Mouse (Mus musculus): ENCODE results near the gene B4galnt2.
"Not testable (repeated sequence)": the region's sequence is repeated elsewhere in the genome, so short reads cannot be mapped to it uniquely, and the experiment has no call there.

Gene B4galnt2

GRCm38 (mm10) chr11:95914571-95914991 lies at the start of gene B4galnt2:
B4galnt2 (minus strand) TSS chr11:95914891.
- DNase-seq: no peak

DNA sequence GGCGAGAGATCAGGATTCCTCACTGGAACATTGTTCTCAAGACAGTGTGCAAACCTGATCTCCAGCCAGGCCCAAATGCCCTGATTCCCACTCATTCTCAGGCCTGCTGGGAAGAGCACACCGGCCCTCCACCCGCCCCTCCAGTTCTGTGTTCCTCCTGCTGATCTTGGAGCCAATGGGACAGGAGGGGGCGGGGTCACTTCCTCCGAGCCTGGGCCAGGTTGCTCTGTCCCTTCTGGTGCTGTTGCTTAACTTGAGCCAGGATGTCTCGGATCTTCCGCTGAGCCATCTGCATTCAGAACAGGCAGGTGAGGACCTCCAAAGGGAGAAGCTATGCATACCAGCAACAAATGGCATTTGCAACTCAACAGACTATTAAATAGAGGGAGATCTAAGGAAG lies 48.6 kb upstream of the B4galnt2 start:
- no peak for DNase-seq

DNA sequence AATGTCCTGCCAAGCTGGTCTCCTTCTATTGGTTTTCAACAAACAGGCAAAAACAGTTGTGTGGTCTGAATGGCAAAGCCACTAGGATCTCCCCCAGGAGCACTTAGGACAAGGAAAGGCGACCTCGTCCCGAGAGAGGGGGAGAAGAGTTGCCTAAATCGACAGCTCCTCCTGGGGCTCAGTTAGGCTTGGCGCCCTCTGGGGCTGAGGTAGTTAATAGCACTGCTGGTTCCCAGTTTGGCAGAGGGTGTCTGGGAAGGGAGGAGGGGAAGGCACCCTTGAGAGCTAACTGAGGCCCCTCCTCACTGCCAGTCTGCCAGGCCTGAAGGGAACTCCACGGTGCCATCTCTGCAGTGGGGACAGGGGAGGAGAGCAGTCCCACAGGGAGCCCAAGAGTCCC lies 44.5 kb upstream of the B4galnt2 start:
- DNase-seq: no peak

GRCm38 (mm10) chr11:95958251-95958650 lies 43.6 kb upstream of the B4galnt2 start:
- DNase-seq: no peak

DNA sequence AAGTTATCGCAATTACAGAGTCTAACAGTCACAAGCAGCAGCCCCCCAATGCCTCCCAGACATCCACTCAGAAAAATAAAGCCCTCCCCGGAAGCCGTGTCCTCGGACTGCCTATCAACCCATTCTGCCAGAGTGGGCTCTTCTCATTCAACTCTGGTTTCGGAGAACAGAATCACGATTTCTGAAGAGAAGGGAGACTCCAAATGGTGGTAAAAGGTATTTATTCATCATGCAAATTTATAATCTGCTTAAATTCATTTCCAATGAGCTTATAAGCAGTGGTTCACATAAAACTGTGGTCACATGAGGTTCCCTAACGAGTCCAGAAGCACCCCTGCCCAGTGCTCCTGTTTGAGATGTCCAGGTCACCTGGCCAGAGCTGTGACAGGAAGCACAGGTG lies 42.7 kb upstream of the B4galnt2 start:
- no peak for DNase-seq

- no peak for DNase-seq
Measured at GRCm38 (mm10) chr11:95953313-95953712, 38.6 kb upstream of the B4galnt2 start.

- no peak for DNase-seq
Measured at GRCm38 (mm10) chr11:95945838-95946472, 31.3 kb upstream of the B4galnt2 start.

DNA sequence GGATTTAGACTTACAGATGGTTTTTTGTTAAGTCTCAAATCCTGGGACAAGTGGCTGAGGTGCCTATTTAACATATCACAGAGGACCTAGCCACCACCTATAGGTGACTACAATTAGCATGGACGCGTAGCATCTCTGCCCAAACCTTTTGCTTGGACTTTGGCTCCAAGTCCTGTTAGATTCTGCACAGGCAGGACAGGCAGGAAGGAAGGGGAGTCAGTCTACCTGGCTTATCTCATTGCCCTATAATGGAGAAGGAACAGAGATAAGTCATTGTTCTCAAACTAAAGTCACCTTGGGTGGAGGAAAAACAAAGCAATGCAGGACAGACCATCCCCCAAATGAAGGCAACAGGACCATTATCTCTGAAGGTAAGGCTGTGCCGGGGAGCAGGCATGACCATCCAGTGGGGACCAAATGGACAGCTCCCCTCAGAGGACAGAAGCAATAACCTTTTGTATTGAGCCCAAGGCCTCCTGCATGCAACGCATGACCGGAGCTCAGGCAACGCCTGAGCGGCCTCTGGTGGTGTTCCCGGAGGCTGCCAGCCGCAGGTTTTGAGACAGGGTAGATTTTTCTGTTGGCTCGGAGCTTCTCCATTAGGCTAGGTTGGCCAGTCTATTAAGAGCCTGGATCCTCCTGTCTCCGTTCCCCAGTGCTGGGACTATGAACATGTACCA lies 25.3 kb upstream of the B4galnt2 start:
- no peak for DNase-seq

GRCm38 (mm10) chr11:95936409-95936808 lies 21.7 kb upstream of the B4galnt2 start:
- no peak for DNase-seq

GRCm38 (mm10) chr11:95932168-95932567 lies 17.5 kb upstream of the B4galnt2 start:
- DNase-seq: not testable (repeated sequence)

- no peak for DNase-seq
Measured at GRCm38 (mm10) chr11:95926398-95926797, 11.7 kb upstream of the B4galnt2 start.

GRCm38 (mm10) chr11:95925976-95926375 lies 11.3 kb upstream of the B4galnt2 start:
- DNase-seq: no peak

GRCm38 (mm10) chr11:95924215-95924614 lies 9.5 kb upstream of the B4galnt2 start:
- no peak for DNase-seq

DNA sequence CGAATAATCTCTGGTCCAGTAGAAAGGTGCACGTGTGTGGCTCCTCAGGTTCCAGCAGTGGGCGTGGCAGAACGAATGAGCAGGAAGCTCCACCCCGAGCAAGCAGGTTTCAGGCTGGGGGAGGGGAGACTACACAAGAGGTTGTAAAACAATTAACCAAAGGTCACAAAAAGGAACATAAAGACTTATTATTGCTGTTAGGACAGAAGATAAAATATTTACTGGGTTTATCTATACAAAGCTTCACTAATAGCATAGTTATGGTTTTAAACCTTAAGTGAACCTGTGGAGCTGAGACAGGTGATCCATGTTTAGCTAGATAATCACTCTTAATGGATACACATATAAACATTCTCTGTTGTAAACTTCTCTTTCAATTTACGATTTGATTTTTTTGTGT lies 8.8 kb upstream of the B4galnt2 start:
- not testable (repeated sequence) for DNase-seq

- DNase-seq: no peak
Measured at GRCm38 (mm10) chr11:95921991-95922621, 7.4 kb upstream of the B4galnt2 start.

- no peak for DNase-seq
Measured at GRCm38 (mm10) chr11:95916426-95916825, 1.7 kb upstream of the B4galnt2 start.

DNA sequence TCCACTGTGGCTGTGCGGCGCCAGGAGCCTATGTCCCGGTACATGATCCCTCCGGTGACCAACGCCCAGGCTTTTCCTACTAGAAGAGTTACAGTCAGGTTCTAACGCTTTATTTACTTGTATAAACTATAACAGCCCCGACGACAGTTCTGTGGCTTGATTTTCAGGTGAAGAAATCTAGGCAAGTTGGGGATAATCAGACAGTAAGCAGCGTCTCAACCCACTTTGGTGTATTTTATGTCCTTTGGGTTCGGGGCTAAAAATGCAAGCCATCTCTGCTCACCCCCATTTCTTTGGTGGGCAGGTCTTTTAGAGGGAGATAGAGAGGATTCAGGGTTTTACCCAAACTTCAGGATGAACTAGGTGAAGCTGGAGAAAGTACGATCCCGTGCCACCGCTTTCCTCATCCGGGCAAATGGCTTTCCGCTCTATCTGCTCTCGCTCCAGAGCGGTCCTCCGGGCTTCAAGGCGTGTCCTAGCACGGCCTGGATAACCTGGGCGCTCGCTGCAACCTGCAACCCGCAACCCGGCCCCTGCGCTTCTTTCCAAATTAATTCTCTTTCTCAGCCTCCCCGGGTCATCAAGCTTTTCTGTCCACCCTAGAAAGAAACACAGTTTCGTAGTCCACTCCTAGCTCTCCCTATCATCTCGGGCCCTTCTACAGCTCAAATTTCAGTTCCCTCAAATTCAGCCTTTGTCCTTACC lies 467 bp upstream of the B4galnt2 start:
- no peak for DNase-seq

- DNase-seq: no peak
Measured at GRCm38 (mm10) chr11:95913959-95914566, 628 bp downstream of the B4galnt2 start.

- DNase-seq: no peak
Measured at GRCm38 (mm10) chr11:95911579-95911978, 3.1 kb downstream of the B4galnt2 start.

DNA sequence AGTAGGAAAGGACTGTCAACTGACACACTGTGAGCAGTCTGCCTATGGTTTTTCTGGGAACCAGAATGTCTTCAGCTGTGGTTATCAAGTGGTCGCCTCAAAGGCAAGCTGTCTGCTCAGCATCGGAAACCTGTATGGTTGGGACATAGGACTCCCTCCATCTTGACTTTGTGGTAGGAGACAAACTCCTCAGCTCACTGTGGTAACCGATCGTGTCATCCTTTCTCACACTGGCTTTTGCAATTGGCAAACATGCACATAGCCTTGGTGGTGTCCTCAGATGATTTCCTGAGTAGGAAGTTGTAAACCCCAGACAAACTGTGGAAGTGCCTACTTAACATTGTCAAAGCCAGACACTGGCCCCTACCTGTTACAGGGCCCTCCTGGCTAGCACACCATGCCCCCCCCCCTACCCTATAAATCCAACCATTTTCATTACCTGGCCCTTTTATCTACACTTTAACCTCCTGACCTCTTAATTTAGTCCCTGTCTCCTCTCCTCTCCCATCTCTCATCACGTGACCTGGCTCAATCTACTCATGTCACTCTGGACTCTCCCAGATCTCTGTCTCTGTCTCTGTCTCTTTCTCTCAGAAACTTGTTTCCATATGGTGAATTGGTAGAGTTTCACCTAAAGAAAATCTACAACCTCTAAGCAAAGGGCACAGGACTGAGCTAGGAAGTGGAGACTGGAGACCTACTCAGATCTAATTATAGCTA lies 6.7 kb downstream of the B4galnt2 start:
- no peak for DNase-seq

DNA sequence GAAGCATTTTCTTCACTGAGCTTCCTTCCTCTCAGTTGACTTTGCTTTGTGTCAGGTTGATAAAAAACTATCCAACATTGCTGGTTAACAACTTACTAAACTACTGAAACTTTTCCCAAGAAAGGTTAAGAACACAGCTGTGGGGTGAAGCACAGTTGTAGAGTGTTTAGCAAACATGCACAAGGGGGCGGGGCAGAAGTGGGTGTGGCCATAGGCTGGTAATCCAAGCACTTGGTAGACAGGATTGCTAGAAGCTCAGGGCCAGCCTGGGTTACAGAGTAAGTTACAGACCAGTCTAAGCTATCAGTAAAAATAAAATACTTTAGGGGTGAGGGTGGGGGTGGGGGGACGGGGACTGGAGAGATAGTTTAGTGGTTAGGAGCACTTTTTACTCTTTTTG lies 10.4 kb downstream of the B4galnt2 start:
- DNase-seq: no peak

DNA sequence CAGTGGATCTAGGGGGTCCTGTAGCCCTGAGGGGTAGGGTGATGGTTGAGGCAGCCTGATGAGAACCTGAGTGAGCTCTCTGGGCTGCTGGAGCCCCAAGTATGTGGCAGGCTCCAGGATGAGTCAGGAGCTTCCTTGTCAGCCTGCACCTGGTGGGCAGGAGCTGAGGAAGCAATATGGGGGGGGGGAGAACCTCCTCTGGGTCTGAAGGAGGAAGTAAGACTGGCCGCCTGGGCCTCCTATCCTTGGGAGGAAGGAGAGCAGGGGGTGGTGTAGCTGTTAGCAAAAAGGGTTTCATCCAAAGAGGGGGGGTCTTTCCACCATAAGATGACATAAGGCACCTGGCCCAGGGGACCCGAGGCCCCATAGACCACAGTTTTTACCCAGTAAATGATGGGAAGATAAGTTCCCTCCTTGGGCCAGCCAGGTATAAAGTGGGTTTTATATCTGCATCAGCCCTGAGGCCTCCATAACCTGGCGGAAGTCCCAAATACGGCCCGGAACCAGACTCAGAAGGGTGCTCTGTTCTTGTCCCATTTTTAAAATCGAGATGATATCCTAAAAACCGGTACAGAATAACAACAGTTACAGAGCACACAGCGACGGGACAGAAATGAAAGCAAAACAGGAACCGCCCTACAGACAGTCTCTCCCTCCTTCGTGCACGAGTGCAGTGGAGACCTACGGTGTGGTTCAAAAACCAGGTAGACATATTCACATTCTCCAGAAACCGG lies 18.1 kb downstream of the B4galnt2 start:
- no peak for DNase-seq
